Mouse (Mus musculus) megakaryocyte-erythroid progenitor cell, adult 5 weeks (primary cell): ENCODE results near the gene Tnpo1. TPM values are rescaled to one million over a fixed set of nuclear protein-coding genes. Genes with fewer than 3 reads are reported as not detected.

Experiments
- polyA plus RNA-seq: library from polyadenylated mRNA; stranded (reverse); fragments of >175 nt; gene quantifications from 2 replicates; pipeline ENCODE4 v1.2.3, GENCODE M21; 2012

The Tnpo1 gene
- polyA plus RNA-seq, result 10.9 and 11.4 TPM in 2 replicates

DNA sequence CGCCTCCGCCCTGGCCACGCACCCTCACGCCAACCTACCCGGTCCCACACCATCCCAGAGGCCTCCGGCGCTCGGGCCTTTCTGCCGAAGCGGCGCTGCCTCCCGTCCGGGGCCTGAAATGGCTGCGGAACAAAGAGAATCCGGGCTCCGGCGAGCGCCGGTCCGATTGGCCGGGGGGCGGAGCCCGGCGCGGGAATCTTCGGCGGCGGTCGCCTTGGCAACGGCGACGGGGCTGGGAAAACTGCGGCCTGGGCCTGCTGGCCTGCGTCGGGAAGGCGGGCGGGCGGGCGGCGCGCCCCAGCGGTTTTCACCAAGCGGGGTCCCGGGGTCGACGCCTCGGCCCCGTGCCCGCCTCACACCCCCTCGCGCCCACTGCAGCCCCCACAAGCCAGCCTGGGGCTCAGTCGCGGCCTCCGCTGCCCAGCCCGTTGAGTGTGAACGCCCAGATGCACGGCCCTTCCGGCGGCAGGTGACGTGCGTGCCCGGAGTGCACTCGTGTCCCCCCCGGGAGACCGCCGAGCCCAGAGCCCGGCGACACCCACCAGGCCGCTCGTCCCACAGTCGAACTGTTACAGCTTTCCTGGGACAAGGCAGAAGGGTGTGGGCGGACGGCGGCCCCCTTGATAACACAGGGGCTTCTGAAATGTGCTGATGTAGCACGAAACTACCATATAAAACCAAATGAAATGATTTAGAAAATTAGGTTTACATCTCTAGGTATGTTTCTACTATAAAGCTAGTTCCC lies at the start of gene Tnpo1:
Gene Tnpo1 (minus strand): TSS at position 172 of the 745 bp plus-strand sequence.

DNA sequence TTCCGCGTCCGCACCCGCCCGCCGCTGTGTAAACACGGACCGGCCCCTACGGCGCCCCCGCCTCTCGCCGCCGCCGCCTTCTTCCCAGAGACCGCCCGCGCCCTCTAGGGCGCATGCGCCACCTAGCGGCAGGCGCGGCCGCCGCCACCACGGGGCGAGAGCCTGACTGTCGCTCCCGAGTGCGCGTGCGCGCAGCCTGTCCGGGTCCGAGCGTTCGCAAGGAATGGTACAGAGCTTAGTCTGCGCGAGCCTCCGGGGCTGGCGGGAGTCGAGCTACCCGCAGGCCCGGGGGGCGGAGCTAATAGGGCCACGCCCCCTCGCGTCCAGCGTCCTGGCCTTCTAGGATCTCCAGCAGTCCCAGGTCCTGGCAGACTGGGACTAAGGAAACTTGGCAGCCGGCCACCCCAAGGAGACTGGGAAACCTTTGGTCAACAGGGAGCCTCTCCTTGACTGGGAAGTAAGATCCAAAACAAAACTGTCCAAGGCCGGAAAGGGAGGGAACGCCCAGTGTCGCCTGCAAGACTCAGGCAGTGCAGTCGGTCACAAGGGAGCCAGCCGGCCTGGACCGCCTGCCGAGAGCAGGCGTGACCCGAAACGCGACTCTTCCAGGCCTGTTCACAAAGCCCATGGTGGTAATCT lies 110.9 kb downstream of the Tnpo1 start, which contains the start of gene Fcho2:
Gene Fcho2 (minus strand): TSS at position 303 of the 639 bp plus-strand sequence.

Other genes with a start within 250 kb of the Tnpo1 start
- 0.18 TPM in 1 of 2 replicates, not detected in the other for gene Tmem171, start 231.6 kb downstream of the Tnpo1 start, polyA plus RNA-seq
- 4.6 and 6.9 TPM in 2 replicates for gene Fcho2, start 110.9 kb downstream of the Tnpo1 start, polyA plus RNA-seq
- gene 1700024P04Rik, start 58.2 kb upstream of the Tnpo1 start, polyA plus RNA-seq, result not detected in 2 replicates